Mouse (Mus musculus): ENCODE measurements around the gene Fgfr2.
A peak's percentile ranks its signal among the peaks of the same experiment; 100 is the strongest.

Gene Fgfr2

DNA sequence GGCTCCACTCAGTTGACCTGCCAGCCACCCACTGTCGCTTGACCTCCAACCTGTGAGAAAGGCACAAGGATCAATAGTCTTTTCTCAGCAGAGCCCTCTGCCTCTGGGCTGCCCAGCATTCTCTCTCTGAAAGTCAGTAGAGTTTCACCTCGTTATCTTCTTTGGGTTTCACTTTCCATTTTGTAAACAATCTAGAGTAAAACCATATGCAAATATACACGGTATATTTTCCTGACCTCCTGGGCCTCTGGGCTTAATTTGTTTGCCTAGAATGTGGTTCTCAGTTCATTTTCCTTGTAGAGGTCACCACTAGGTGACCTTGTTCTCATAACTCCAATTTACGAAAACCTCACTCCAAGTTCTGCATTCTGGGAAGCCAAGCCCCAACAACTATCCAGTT is 2322.5 kb downstream of the Fgfr2 start:
- no peak for DNase-seq

GRCm38 (mm10) chr7:130799418-130799817 is 2323.7 kb downstream of the Fgfr2 start:
- no peak for DNase-seq

GRCm38 (mm10) chr7:130797524-130797923 is 2325.6 kb downstream of the Fgfr2 start:
- no peak for DNase-seq

DNA sequence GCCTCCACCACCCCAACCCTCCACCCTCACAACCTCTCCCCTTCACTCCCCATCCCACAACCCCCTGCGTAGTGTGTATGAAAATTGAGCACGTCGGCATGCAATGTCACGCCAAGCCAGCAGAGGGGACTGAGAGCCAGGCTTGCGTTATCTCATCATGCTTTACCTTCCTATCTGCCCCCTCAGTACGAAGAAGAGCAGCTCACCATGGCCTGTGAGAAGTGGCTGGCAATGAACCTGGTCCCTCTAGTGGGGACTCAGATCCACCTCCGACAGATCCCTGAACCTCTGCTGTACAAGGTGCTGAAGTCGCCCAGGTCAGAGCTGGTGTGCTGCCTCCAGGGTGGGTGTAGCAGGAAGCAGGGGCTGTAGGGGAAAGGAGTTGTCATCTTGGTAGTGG is 2326.4 kb downstream of the Fgfr2 start:
- DNase-seq, result no peak

DNA sequence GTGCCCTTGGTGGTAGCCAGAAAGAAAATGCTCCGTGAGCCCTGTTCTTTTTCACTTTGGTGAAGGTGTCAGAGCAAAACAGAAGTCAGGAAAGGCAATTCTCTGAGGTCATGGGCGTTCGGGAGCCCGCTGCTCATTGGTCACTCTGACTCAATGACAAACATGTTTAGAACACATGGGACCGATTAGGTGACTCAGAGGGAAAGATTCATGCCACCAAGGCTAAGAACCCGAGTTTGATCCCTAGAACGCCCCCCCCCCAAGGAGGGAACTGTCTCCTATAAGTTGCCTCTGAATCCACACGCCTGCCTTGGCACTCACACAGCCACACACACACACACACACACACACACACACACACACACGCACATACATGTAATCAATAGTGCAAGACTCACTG is 2329.5 kb downstream of the Fgfr2 start:
- DNase-seq, result no peak

- DNase-seq, result no peak
These were observed 2333.7 kb downstream of the Fgfr2 start for GRCm38 (mm10) chr7:130789456-130789855.

DNA sequence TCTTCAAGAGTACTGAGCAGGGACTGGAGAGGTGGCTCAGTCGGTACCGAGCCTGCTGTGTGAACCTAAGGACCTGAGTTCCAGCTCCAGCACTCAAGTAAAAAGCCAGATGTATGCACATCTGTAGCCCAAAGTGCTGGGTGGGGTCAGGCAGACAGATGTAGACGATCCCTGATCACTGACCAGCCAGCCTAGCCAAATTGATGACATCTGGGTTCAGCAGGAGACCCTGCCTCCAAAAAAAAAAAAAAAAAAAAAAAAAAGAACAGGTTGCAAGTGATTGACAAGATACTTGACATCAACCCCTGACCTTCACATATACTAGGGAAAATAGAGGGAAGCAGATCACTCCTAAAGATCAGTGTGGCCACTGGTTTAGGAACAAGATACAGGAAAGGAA is 2334.2 kb downstream of the Fgfr2 start:
- DNase-seq, result no peak

- no peak for DNase-seq
These were observed 2335.6 kb downstream of the Fgfr2 start for GRCm38 (mm10) chr7:130787537-130787936.

DNA sequence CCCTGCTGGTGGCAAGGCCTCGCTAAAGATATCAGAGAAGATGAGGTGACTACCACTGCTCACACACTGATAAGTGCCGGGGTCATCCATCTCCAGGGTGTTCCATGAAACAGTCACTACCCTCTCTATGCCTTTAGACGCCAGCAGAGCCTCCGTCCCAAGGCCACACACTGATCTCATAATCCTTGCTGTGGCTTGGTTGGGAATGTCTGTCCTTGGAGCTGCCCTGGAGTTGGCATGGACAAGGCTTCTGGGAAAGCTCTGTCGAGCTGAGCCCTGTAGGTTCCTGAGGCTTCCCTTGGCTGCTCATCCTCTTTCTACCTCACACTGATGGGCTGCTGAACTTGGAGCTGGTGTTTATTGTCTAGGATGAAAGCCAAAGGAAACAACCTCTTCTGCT is 2336.4 kb downstream of the Fgfr2 start:
- DNase-seq, result no peak

DNA sequence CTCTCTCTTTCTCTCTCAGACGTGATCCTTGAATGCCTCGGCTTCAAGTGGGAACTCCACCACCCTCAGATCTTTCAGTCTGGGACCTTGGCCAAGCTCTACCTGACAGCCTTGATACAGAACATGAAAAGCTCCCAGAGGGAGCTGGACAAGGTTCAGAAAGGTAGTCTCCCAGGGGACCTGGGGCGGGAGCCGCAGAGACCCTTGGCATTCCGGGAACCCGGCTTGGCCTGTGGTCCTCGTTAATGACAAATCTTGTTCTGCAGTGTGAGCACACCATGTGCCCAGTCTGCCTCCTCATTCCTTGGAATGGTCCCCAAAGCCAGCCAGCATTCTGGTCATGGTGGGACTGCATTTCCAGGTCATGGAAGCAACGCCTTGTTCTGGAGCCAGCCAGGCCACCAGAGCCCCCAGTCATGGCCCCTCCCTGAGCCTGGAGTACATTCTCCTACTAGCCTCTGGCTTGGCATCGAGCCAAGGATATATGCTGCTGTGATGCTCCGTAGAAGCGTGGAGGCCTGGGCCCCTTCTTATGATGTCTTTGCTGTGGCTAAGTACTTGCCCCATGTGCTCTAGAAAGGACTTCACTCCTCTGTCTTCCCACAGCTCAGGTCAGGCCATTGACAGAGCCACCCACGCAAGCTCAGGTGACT is 2337.1 kb downstream of the Fgfr2 start:
- no peak for DNase-seq

DNA sequence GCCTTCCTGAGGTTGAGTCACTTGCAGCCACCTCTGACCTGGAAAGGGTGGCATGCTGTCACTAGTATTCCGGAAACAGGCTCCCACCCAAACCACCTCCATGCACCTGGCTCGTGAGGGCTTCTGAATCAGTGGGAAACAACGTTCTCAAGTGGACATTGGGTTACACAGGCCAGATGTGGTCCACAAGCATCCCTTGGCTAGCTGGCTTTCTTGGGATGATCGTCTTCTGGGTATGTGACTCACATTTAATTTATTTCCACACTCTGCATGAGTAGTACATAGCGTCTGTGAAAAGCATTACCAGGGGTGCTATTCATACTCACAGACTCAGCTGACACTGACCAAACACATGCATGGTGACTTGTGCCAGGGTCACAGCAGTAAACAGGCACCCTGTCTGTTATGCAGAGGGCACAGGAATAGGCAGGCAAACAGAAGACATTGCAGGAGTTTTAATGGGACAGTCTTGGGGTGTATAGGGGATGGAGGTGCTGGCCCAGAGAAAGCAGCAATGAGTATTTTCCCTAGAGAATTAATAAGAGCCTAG is 2340.6 kb downstream of the Fgfr2 start:
- DNase-seq, result no peak

DNA sequence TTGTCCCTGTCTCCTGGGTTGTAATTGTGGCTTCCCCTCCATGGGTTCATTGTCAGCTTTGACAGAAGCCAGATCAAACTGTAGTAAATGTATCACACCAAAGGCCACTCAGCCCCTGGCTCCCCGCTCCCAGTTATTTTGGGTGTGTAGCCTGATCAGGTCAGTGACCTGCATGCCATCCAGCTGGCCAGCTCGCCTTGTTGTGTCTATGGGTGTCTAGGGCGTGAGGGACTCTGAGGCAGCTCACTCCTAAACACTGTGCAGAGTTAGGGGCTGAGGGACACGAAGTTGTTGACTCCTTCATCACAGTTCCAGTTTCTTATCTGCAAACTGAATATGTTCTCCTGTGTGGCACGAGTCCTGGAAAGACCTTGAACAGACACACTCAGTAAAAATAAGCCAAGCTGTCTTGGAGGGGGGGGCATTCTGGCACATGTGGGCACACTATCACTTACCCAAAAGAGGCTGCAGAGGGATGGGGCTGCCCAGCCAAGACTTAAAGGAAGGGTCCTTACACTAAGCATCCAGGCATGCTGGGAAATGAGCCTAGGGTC is 2342.2 kb downstream of the Fgfr2 start:
- no peak for DNase-seq

- DNase-seq, result no peak
These were observed 2349.1 kb downstream of the Fgfr2 start, which contains the start of gene Btbd16 for GRCm38 (mm10) chr7:130773914-130774630. Gene Btbd16, plus strand, starts transcription at chr7:130774069.

GRCm38 (mm10) chr7:130773171-130773830 is 2349.8 kb downstream of the Fgfr2 start:
- no peak for DNase-seq

GRCm38 (mm10) chr7:130770707-130771106 is 2352.4 kb downstream of the Fgfr2 start:
- peak; percentile 80 for DNase-seq

- DNase-seq, result no peak
These were observed 2355.0 kb downstream of the Fgfr2 start for GRCm38 (mm10) chr7:130768151-130768550.

DNA sequence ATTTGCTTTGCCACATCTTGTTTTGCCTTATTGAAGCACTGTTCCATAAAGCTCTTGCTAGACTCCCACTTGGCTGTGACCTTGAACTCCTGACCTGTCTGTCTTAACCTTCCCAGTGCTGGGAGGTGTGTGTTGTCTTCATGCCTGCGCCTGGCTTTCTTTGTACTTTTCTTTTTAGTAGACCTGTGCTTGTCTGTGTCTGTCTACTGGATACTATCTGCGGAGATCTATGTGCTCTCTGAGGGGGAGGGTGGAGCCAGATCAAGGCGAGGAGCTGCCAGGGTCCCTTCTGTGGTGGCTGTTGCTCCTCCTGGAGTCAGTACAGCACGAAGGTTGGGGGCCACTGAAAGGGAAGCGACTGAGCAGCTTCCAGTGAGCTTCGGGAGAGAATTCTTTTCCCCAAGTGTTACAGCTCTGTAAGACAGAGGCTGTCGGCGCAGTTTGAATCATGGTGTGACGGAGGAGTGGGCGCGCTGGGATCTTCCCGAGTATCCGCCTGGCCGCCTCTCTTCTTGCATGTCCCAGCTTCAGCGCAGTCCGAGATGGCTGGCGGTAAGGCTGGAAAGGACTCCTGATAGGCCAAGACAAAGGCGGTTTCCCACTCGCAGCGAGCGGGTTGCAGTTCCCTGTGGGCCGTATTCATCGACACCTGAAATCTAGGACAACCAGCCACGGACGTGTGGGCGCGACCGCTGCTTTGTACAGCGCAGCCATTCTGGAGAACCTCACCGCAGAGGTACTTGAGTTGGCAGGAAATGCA is 2356.6 kb downstream of the Fgfr2 start:
- DNase-seq, result no peak

- no peak for DNase-seq
These were observed 2359.0 kb downstream of the Fgfr2 start for GRCm38 (mm10) chr7:130764160-130764559.

DNA sequence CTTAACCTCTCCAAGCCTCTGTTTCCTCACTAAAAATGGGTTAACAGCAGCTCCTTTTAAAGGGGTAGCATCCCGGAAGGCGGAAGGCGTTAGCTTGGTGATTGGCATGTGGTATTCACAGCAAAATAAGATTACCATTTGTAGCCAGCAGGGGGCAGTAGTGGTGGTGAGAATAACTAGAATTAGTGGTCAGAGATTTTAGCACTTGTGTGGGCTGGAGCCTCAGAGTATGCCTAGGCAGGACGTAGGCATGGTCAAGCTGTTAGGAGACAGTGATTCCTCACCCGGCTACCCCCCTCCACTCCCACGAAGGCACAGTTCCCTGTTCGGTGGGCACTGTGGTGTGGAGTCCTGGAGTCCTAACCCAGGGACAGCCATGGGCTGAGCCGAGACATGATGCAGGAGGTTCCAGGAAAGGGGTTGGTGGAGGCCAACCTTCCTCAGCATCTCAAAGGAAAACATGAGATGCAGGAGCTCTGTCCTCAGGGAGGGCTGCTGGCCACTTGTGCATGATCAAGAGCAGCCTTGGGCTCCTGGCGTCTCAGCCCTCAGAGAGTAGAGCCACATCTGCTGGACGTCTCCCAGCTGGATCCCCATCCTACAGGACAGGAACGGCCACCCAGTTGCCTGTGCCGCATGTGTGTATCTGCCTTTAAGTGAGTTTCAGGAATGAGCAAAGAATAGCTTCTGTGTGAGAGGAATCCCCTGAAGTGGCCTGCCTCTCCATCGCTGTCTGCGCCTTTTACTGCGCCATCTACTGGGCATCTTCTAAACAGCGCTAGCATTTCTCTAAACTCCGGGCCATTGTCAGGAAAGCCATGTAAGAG is 2360.9 kb downstream of the Fgfr2 start:
- DNase-seq, result peak; percentile 66

DNA sequence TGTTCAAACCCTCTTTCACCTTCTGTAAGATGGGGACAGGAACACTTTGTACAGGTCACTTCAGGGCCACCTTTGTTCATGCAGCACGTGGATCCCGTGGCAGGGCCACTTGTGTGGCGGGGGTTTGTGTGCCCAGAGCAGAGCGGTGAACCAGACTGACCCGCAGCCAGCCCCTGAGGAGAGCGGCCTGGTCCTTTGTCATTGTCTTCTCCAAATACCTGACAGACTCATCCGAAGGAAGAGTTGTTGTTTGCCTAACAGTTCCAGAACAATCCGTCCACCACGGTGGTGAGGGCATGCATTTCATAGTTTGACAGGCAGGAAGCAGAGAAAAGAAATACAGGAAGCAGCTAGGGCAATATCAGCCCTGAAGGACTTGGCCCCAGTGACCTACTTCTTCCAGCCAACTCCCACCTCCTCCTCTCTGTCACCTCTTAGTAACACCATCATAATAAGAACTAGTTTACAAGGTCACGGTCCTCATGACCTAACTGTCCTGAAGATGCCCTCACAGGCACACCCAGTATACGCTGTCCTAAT is 2365.8 kb downstream of the Fgfr2 start:
- DNase-seq, result no peak

DNA sequence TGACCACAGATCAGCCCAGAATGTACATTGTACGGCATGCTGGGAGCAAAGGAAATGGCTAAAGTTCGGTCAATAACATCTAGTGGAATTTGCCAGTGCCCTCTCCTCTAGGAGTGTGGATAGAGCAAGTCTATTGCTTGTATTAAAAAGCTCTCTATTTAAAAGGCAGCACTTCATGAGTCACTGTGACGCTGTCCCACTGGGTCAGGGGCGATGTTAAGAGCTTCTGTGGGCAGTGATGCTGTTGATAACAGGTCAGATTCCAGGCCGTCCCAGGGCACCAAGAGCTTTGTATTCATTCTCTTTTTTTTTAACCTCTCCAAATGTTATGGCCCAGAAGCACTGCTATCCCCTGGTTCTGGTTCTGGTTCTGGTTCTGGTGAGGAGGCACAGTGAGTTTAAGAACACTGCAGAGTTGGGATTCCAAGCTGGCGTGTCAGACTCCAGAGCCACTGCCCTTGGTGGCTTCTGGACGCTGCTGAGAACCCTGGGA is 2366.8 kb downstream of the Fgfr2 start:
- DNase-seq, result no peak

Data from cerebellum, adult 11 months (tissue).